Mouse (Mus musculus) hindbrain, embryonic 15.5 days (tissue): ENCODE measurements at regions not wholly inside any gene's neighbourhood (a gene's known extent, or its start where the extent isn't known, plus 50 kb on each side); places are given as distances from the start of the nearest gene placed in this dataset.

ENCODE experiments used
- ATAC-seq: fragments of 200-750 bp; cut with Nextera tagmentation; 2 replicates; pipeline ENCODE4 v1.8.0; 2017; ENCODE audit warnings: low read depth, moderate number of reproducible peaks, moderate TSS enrichment; ENCODE audit not compliant: low FRiP score
- H3K27ac ChIP-seq: fragments of 300-500 bp; sonication (generic); replicated peaks from 2 replicates; pipeline ENCODE4 v1.5.1; 2015; ENCODE audit warnings: mild to moderate bottlenecking, inconsistent platforms
- H3K27me3 ChIP-seq: fragments of 300-500 bp; sonication (generic); 2 replicates; pipeline ENCODE4 v1.6.1; 2015; ENCODE audit warnings: control low read depth, inconsistent platforms
- H3K36me3 ChIP-seq: fragments of 300-500 bp; sonication (generic); 2 replicates; pipeline ENCODE4 v1.6.1; 2015; ENCODE audit warnings: control low read depth, inconsistent platforms
- H3K4me1 ChIP-seq: fragments of 300-500 bp; sonication (generic); replicated peaks from 2 replicates; pipeline ENCODE4 v1.6.1; 2015; ENCODE audit warnings: control low read depth, inconsistent platforms
- H3K4me2 ChIP-seq: fragments of 300-500 bp; sonication (generic); 2 replicates; pipeline ENCODE4 v1.6.1; 2015; ENCODE audit warnings: moderate library complexity, mild to moderate bottlenecking, inconsistent platforms
- H3K4me3 ChIP-seq: fragments of 300-500 bp; sonication (generic); 2 replicates; pipeline ENCODE4 v1.5.1; 2015; ENCODE audit warnings: mild to moderate bottlenecking, inconsistent platforms
- H3K9ac ChIP-seq: fragments of 300-500 bp; sonication (generic); 2 replicates; pipeline ENCODE4 v1.6.1; 2015; ENCODE audit warnings: inconsistent platforms
- H3K9me3 ChIP-seq: fragments of 300-500 bp; sonication (generic); 2 replicates; pipeline ENCODE4 v1.6.1; 2016; ENCODE audit warnings: control low read depth, inconsistent platforms
- WGBS: fragments of 180-500 bp; shearing (Covaris S2); methylation state at CpG from one replicate; pipeline ENCODE4 v1.1.7; 2015; 5-methylcytosine and 5-hydroxymethylcytosine counted together

GRCm38 (mm10) chr12:31130434-31130833 lies 56.8 kb downstream of the Fam110c start:
- Histone ChIP-seq H3K27me3 (no peaks in the 10 kb centered on the region), H3K9me3 (no peaks in the 10 kb centered on the region), H3K4me3 (no peak overlapping the region), H3K9ac (no peak overlapping the region), H3K36me3 (no peaks in the 10 kb centered on the region), H3K4me2 (no peak overlapping the region), H3K4me1 (no peaks in the 10 kb centered on the region), H3K27ac (no peak overlapping the region)
- 78% methylated on average over 2 of the region's 2 CpGs for WGBS
- ATAC-seq = no peak

GRCm38 (mm10) chr12:31134465-31134992 lies 60.9 kb downstream of the Fam110c start:
- ATAC-seq = no peak
- no peaks in the 10 kb centered on the region for H3K27me3 ChIP-seq
- H3K9ac ChIP-seq = no peak overlapping the region
- H3K4me1 ChIP-seq = no peaks in the 10 kb centered on the region
- no peaks in the 10 kb centered on the region for H3K36me3 ChIP-seq
- no peak overlapping the region for H3K4me3 ChIP-seq
- WGBS = 82% methylated on average over 6 of the region's 6 CpGs
- H3K4me2 ChIP-seq = no peak overlapping the region
- no peaks in the 10 kb centered on the region for H3K9me3 ChIP-seq
- H3K27ac ChIP-seq = no peak overlapping the region

- no peak for ATAC-seq
- Histone ChIP-seq H3K9ac (no peak overlapping the region), H3K27me3 (no peaks in the 10 kb centered on the region), H3K9me3 (no peaks in the 10 kb centered on the region), H3K36me3 (no peaks in the 10 kb centered on the region), H3K4me3 (no peak overlapping the region), H3K27ac (no peak overlapping the region), H3K4me1 (no peaks in the 10 kb centered on the region), H3K4me2 (no peak overlapping the region)
- WGBS = 89% methylated on average over 10 of the region's 10 CpGs
These were observed 62.7 kb downstream of the Fam110c start for GRCm38 (mm10) chr12:31136364-31136763.

GRCm38 (mm10) chr12:31136911-31137310 lies 63.2 kb downstream of the Fam110c start:
- Histone ChIP-seq H3K9me3 (no peaks in the 10 kb centered on the region), H3K4me2 (no peak overlapping the region), H3K36me3 (no peaks in the 10 kb centered on the region), H3K9ac (no peak overlapping the region), H3K27me3 (no peaks in the 10 kb centered on the region), H3K4me1 (no peaks in the 10 kb centered on the region), H3K27ac (no peak overlapping the region), H3K4me3 (no peak overlapping the region)
- WGBS = 58% methylated on average over 3 of the region's 3 CpGs
- no peak for ATAC-seq

- Histone ChIP-seq H3K4me2 (no peak overlapping the region), H3K27ac (no peak overlapping the region), H3K27me3 (no peaks in the 10 kb centered on the region), H3K9me3 (no peaks in the 10 kb centered on the region), H3K4me3 (no peak overlapping the region), H3K36me3 (no peaks in the 10 kb centered on the region), H3K9ac (no peak overlapping the region), H3K4me1 (no peaks in the 10 kb centered on the region)
- WGBS = 59% methylated on average over 5 of the region's 5 CpGs
- no peak for ATAC-seq
These were observed 63.8 kb downstream of the Fam110c start for GRCm38 (mm10) chr12:31137431-31137830.

GRCm38 (mm10) chr12:31139853-31140252 lies 66.2 kb downstream of the Fam110c start:
- WGBS = 79% methylated on average over 4 of the region's 4 CpGs
- no peaks in the 10 kb centered on the region for H3K9me3 ChIP-seq

GRCm38 (mm10) chr12:31143266-31143665 lies 69.6 kb downstream of the Fam110c start:
- no peak overlapping the region for H3K27ac ChIP-seq
- no peak overlapping the region for H3K4me3 ChIP-seq
- H3K9me3 ChIP-seq = no peaks in the 10 kb centered on the region
- H3K9ac ChIP-seq = no peak overlapping the region
- no peak for ATAC-seq
- H3K4me2 ChIP-seq = no peak overlapping the region
- H3K36me3 ChIP-seq = no peaks in the 10 kb centered on the region
- WGBS = 87% methylated on average over 6 of the region's 6 CpGs
- H3K27me3 ChIP-seq = no peaks in the 10 kb centered on the region
- no peaks in the 10 kb centered on the region for H3K4me1 ChIP-seq

More at GRCm38 (mm10) chr12:31139853-31140252, 66.2 kb downstream of the Fam110c start:
- Histone ChIP-seq H3K27ac (no peak overlapping the region), H3K27me3 (no peaks in the 10 kb centered on the region), H3K4me1 (no peaks in the 10 kb centered on the region), H3K4me3 (no peak overlapping the region), H3K36me3 (no peaks in the 10 kb centered on the region), H3K9ac (no peak overlapping the region), H3K4me2 (no peak overlapping the region)
- ATAC-seq = no peak

- no peak overlapping the region for H3K27ac ChIP-seq
- no peaks in the 10 kb centered on the region for H3K36me3 ChIP-seq
- ATAC-seq = no peak
- 78% methylated on average over 3 of the region's 3 CpGs for WGBS
- H3K9ac ChIP-seq = no peak overlapping the region
- no peaks in the 10 kb centered on the region for H3K27me3 ChIP-seq
- no peaks in the 10 kb centered on the region for H3K4me1 ChIP-seq
- H3K4me2 ChIP-seq = no peak overlapping the region
- no peak overlapping the region for H3K4me3 ChIP-seq
- no peaks in the 10 kb centered on the region for H3K9me3 ChIP-seq
These were observed 71.5 kb downstream of the Fam110c start for GRCm38 (mm10) chr12:31145032-31145781.

GRCm38 (mm10) chr12:31148417-31149356 lies 75.0 kb downstream of the Fam110c start:
- no peak for ATAC-seq
- H3K27ac ChIP-seq = no peak overlapping the region
- H3K27me3 ChIP-seq = no peaks in the 10 kb centered on the region
- H3K9ac ChIP-seq = no peak overlapping the region
- 69% methylated on average over 11 of the region's 11 CpGs for WGBS
- H3K36me3 ChIP-seq = no peaks in the 10 kb centered on the region
- no peak overlapping the region for H3K4me3 ChIP-seq
- no peak overlapping the region for H3K4me2 ChIP-seq
- H3K4me1 ChIP-seq = no peaks in the 10 kb centered on the region
- no peaks in the 10 kb centered on the region for H3K9me3 ChIP-seq

- WGBS = 79% methylated on average over 2 of the region's 2 CpGs
- H3K27me3 ChIP-seq = no peaks in the 10 kb centered on the region
- no peaks in the 10 kb centered on the region for H3K9me3 ChIP-seq
- H3K9ac ChIP-seq = no peak overlapping the region
- ATAC-seq = no peak
- no peaks in the 10 kb centered on the region for H3K4me1 ChIP-seq
- H3K36me3 ChIP-seq = no peaks in the 10 kb centered on the region
- H3K4me2 ChIP-seq = no peak overlapping the region
- no peak overlapping the region for H3K4me3 ChIP-seq
- no peak overlapping the region for H3K27ac ChIP-seq
These were observed 80.1 kb downstream of the Fam110c start for GRCm38 (mm10) chr12:31153720-31154119.

GRCm38 (mm10) chr12:31154608-31155011 lies 80.9 kb downstream of the Fam110c start:
- WGBS = 75% methylated on average over 5 of the region's 5 CpGs

GRCm38 (mm10) chr12:31156154-31156720 lies 82.6 kb downstream of the Fam110c start:
- H3K4me1 ChIP-seq = no peaks in the 10 kb centered on the region
- H3K9ac ChIP-seq = no peak overlapping the region
- H3K4me3 ChIP-seq = no peak overlapping the region
- H3K4me2 ChIP-seq = no peak overlapping the region
- H3K9me3 ChIP-seq = no peaks in the 10 kb centered on the region
- 77% methylated on average over 13 of the region's 13 CpGs for WGBS
- H3K27me3 ChIP-seq = no peaks in the 10 kb centered on the region
- H3K36me3 ChIP-seq = no peaks in the 10 kb centered on the region
- no peak overlapping the region for H3K27ac ChIP-seq
- no peak for ATAC-seq

More at GRCm38 (mm10) chr12:31154608-31155011, 80.9 kb downstream of the Fam110c start:
- Histone ChIP-seq H3K4me2 (no peak overlapping the region), H3K27me3 (no peaks in the 10 kb centered on the region), H3K36me3 (no peaks in the 10 kb centered on the region), H3K4me3 (no peak overlapping the region), H3K9me3 (no peaks in the 10 kb centered on the region), H3K9ac (no peak overlapping the region), H3K27ac (no peak overlapping the region), H3K4me1 (no peaks in the 10 kb centered on the region)
- no peak for ATAC-seq
